Mouse (Mus musculus) gastrocnemius, adult 2 months (tissue): ENCODE measurements around the gene Fhdc1. TPM values are rescaled to one million over a fixed set of nuclear protein-coding genes. Genes with fewer than 3 reads are reported as not detected.

Experiments
- DNase-seq: peaks from one replicate; pipeline ENCODE4 v3.0.0; 2022
- H3K27ac ChIP-seq: fragments of 200-600 bp; 2 replicates; pipeline ENCODE4 v1.8.1; 2022; ENCODE audit warnings: mild to moderate bottlenecking
- H3K4me3 ChIP-seq: fragments of 200-600 bp; 2 replicates; pipeline ENCODE4 v1.8.1; 2022; ENCODE audit warnings: mild to moderate bottlenecking, moderate library complexity
- CTCF ChIP-seq: fragments of 200-600 bp; IDR thresholded peaks from 2 replicates; pipeline ENCODE4 v1.8.1; 2022; ENCODE audit warnings: antibody characterized with exemption, mild to moderate bottlenecking, moderate library complexity
- intact Hi-C: fragments of 180-260 bp; cut with DNase I; formaldehyde crosslinking; loops from one replicate; pipeline ENCODE4 v1.15.1; 2025
- total RNA-seq, 2 experiments: library from RNA; stranded (reverse); gene quantifications; 2 replicates each; pipeline ENCODE4 v1.2.3; 2021

Fhdc1 gene
- total RNA-seq, 2 experiments from 2014 or later, result 0.14 to 0.15 TPM

DNA sequence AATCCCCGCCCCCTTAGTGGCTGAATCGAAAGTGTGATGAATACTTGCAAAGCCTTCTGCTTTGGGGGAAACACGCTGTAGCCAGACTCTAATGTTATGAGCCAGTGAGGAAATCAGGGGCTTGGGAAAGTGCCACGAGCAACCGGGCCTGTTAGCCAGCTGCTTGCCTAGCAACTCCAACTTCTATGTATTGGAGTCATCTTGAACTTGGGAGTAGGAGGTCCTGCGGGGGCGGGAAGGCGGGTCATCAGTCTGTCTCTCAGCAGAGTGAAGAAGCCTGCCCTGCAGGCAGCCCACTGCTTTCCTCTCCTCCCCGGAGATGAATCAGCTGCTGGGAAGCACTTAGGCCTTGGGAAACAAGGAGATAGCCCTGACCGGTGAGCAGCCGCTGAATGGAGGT, 42.1 kb downstream of the Fhdc1 start:
- no peak for TF ChIP-seq CTCF
- Histone ChIP-seq H3K27ac (no peak overlapping the region), H3K4me3 (no peak overlapping the region)
- intact Hi-C loops, result no loop called here
- peak; percentile 55 for DNase-seq

DNA sequence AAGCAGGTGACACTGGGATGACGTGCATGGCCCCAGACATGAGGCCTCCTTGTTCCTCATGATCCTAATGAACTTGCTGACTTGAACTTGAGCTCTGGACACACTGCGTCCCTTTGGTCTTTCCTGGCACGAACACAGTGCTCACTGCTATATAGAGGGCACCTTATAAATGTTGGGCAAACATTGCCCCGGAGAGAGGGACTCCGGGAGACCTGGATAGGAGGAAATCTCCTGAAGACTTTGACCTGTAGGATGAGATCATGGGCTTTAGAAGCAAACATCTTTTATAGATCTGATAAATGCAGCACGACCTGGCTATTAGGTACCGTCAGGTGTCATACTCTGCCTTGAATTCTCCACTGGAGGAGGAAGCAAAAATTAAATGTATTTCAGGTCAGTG, 43.3 kb downstream of the Fhdc1 start:
- TF ChIP-seq CTCF, result no peak
- intact Hi-C loops, result no loop called here
- DNase-seq, result no peak
- no peak overlapping the region for H3K4me3 ChIP-seq
- no peak overlapping the region for H3K27ac ChIP-seq

DNA sequence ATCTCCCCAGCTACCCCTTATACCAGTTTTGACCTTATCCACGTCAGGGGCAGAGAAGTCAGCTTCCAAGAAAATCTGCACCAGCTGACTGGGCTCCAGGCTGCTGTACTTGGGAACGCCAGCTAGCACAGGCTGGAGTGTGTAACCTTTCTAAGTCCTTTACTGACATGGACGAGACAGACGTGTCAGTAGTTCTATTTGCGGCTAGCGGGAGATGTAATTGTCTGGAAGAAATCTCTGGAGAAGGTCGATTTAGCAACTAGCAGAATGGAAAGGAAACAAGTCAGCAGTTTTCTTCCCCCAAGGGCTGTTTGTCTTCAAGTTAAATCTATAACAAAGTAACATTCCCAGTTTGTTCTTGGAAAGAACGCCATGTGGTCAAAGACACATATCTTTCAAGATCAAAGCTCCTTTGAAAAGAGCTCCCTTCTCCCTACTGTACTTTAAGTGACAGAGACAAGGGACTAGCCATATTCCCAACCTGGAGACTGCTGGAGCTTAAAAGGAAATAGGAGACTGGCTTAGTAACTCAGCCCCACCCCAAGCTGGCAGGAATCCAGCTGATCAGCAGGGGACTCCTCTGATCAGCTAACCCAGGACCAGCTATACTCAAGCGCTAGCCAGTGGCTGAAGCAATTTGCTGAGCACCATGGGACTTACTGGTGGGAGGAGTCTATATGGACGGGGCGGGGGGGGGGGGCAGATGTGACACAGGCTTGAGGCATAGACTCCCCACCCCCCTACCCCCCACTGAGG, 44.8 kb downstream of the Fhdc1 start:
- peak overlapping the region; percentile 17; the same call in 1 of the 2 replicates for H3K27ac ChIP-seq
- H3K4me3 ChIP-seq, result no peak overlapping the region
- intact Hi-C loops, result no loop called here
- DNase-seq, result peak; percentile 53
- no peak for TF ChIP-seq CTCF

DNA sequence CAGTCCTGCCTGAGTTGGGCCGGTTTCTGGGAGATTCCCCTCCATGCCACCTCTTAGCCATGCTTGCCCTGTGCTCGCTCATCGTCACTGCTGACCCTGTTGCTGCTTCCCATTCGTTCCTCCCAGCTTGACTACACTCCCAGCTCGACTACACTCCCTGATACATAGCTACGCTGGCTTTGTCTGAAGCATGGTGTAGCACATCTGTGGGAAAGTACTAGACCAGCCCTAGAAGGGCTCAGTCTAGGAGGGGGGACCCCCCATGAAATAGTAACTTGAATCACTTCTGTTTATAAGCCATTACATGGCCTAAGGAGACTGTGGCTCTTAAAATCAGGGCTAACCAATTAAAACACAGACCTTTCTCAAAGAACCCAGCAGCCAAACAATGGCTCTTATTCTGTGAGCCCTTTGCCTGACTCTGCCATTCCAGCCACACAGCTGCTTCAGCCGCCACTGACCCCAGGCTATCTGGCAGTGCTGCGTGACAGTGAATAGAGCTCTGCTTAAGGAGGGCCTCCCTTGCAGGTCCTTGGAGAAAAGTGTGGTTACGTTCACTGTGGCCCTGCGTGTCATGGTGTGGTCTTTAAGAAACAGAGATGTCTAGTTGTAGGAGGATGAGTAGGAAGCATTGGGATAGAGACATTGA, 47.3 kb downstream of the Fhdc1 start:
- no peak for DNase-seq
- TF ChIP-seq CTCF, result no peak
- H3K4me3 ChIP-seq, result no peak overlapping the region
- intact Hi-C loops, result no loop called here
- H3K27ac ChIP-seq, result no peak overlapping the region

DNA sequence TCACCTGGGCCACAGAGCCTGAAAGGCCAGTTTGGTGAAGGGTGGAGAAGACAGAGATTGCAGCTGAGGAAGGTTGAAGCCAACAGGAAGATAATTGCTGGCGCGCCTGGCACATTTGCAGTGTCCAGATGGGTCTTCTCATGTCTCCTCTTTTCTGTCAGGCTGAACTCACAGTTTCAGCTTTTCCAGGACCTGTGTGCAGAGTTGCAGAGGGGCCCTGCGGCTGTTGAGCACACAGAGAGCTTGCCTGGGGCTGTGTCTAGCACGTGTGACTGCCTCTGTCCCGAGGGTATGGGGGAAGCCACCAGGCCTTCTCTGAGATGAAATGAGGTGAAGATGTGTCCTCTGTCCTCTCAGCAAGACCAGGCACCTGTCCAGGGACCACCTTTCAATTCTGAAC, 49.0 kb downstream of the Fhdc1 start:
- DNase-seq, result no peak
- H3K4me3 ChIP-seq, result no peak overlapping the region
- TF ChIP-seq CTCF, result no peak
- intact Hi-C loops, result no loop called here
- no peak overlapping the region for H3K27ac ChIP-seq

DNA sequence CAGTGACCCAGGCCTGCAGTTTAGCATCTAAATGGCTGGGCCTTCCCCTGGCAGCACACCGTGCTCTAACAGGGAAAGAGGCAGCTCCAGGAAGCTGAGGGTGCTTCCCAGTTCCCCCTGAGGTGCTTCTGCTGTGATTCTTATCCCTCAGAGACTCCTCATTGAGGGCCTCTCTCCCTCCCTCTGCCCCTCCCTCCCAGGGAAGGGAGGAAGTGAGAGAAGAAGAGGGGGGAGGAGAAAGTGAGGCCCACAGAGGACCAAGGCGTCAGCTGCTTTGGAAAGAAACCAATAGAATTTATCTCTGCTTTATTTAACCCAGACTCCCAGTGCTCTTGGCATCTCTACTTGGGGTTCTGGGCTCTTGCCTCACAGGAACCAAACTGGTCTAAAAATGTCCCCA, 50.1 kb downstream of the Fhdc1 start:
- no peak overlapping the region for H3K4me3 ChIP-seq
- no peak overlapping the region for H3K27ac ChIP-seq
- DNase-seq, result no peak
- no peak for TF ChIP-seq CTCF
- intact Hi-C loops, result no loop called here

DNA sequence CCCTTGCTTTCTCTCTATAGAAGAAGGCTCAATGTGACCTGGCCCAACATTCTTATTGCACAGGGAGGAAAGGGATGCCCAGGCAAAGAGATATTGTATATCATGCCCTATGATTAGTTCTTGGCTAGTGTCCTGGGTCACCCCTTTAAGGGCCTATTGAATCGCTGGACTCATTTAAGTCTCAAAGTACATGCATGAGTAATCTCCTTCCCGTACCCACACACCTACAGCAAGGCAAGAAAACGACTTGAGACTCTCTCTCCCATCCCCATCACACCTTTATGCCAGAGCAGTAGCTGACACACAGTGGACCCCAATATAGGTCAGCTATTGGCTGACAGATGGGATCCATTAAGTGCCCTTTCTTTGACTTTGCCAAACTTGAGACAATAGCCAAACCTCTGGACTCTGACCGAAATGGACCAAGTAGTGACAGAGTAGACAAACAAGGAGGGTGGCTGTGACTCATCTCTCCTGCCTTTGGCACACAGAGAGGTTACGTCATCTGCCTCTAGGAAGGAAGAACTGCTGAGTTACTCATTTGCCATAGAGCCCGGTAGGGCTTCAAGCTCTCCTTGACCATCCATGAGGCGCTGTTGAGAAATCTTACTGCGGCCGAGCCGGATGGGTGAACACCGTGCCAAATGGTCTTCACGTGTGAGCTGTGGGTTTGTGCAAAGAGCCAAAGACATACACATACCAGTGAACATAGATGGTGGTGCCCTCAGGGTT, 51.1 kb downstream of the Fhdc1 start:
- peak; percentile 56 for DNase-seq
- H3K27ac ChIP-seq, result no peak overlapping the region
- intact Hi-C loops, result no loop called here
- TF ChIP-seq CTCF, result no peak
- H3K4me3 ChIP-seq, result no peak overlapping the region

DNA sequence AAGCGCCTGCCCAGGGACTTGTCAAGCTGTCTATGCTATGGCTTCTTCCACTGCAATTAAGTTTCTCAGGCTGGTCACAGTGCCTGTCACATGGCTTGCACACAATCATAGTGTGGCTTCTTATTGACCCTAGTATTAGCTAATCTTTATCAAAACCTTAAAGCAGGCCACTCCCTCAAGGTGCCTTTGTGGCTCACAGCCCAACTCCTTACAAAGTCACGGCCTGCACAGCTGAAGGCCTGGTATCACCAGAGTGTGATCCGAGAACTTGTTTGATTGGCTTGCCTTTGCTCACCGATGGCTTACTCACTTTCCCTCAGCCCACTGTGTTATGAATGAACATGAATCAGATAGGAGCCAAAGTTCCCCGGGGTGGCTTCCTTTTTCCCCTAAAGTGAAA, 52.5 kb downstream of the Fhdc1 start:
- Histone ChIP-seq H3K27ac (no peak overlapping the region), H3K4me3 (no peak overlapping the region)
- intact Hi-C loops, result no loop called here
- TF ChIP-seq CTCF, result no peak
- no peak for DNase-seq

DNA sequence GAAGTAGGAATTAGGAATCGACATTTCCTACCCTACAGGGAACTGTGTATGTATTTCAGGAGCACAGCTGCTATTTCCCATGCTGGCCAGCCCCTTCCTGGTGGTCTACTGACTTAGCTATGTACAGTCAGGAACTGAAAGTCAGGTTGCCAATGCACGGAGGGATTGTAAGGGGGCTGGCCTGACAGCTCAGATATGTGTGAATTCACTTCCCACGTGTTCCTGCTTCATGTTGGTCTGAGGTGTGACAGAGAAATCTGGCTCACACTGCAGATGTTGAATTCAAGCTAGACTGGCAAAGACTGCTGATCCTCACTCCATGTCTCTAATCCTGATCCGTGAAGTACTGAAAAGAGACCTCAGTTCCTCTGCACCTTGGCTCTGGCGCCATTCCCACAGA, 57.9 kb downstream of the Fhdc1 start:
- H3K27ac ChIP-seq, result no peak overlapping the region
- intact Hi-C loops, result no loop called here
- no peak for TF ChIP-seq CTCF
- H3K4me3 ChIP-seq, result no peak overlapping the region
- no peak for DNase-seq

DNA sequence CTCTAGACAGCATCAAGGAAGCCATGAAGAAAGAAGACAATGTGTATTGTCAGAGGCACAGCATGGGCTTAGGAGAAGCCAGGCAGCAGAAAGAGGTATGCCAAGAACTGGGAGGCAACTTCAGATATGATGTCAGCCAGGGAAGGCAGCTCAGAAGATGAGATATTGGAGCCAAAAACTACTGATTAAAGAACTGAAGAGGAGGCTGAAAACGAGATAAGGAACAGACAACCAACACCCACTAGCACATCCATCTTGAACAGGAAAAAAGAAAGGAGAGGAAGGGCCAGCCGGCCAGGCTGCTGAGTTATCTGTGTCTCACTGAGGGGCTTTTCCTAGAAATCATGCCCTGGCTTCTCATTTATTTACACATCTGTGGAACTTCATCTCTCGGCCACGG, 66.4 kb downstream of the Fhdc1 start:
- intact Hi-C loops, result no loop called here
- TF ChIP-seq CTCF, result no peak
- DNase-seq, result no peak
- Histone ChIP-seq H3K4me3 (no peak overlapping the region), H3K27ac (no peak overlapping the region)

DNA sequence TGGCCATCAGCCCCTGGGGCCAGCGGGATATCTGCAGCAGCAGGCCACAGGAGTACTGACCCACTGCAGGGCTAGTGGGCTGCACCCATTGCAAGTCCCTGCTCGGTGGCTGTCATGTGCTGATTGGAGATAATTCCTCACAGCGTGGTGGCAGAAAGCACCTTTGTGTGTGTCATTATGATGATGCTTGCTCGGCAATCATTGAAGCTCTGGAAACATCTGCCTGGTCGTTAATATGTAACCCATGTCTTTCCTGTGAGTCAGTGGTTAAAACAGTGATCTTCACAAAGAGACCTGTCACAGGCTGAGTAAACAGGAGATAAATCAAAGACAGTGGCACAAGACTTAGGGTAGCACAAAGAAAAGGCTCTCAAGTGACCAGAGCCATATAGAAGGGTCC, 67.3 kb downstream of the Fhdc1 start:
- no peak overlapping the region for H3K27ac ChIP-seq
- no peak for TF ChIP-seq CTCF
- intact Hi-C loops, result no loop called here
- H3K4me3 ChIP-seq, result no peak overlapping the region
- DNase-seq, result no peak

DNA sequence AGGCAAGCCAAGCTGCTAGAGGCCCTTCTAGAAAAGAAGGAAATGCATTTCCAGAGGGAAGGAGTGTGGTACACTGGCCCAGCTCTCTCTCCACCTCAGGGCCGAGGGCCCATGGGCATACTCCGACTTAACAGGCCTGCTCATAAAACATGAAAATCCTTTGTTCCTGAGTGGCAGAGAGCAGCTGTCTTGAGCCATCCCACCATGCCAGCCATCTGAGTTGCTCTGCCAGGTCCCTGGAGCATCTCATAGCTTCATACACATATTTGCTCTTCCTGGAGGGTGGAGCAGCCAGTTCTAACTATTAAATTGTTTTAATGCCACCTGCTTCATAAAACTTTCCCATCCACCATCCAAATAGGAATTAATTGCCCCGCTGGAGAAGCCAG, 70.8 kb downstream of the Fhdc1 start:
- H3K27ac ChIP-seq, result no peak overlapping the region
- intact Hi-C loops, result no loop called here
- no peak overlapping the region for H3K4me3 ChIP-seq
- TF ChIP-seq CTCF, result no peak
- no peak for DNase-seq

DNA sequence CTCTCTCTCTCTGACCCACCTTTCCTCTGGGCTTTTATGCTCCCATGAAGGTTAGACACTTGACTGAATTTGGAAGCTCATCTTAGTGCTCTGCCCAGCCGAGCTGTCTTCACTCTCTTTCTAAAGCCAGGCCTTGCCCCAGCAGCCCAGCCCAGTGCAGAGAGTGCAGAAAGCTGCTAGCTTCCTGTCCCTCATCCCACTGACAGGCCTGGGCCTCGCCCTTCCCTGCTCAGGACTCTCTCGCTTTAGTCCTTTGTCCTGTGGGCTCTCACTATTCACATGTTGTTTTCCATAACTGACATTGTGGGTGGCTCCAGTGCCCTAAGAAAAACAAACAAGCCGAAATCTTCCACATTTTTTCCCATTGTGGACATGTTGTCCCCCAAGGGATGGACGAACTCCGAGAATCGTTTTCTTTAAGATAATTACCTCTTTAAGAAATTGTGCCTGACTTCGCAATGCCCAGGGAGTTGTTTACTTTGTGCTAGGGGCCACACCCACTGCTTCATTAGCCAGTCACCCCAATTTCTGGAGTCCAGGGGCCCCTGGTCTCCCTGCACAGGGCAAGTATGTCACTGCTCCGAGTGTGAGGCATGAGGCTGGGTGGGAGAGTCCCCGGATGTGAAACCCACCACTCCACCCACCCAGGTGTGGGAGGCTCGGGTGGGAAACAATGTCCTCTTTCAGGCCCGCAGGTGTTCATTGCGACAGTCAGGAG, 71.3 kb downstream of the Fhdc1 start:
- Histone ChIP-seq H3K27ac (no peak overlapping the region), H3K4me3 (no peak overlapping the region)
- no peak for TF ChIP-seq CTCF
- intact Hi-C loops, result no loop called here
- no peak for DNase-seq
